Mouse (Mus musculus) embryonic fibroblast, embryonic 13.5 days (primary cell): ENCODE results near the gene Osbpl10.

Experiments
- CTCF ChIP-seq: IDR thresholded peaks from 2 replicates; pipeline ENCODE4 v1.5.1; 2011; ENCODE audit warnings: mild to moderate bottlenecking, control low read depth, low read length, moderate library complexity, borderline replicate concordance; ENCODE audit not compliant: insufficient read depth
- POLR2A ChIP-seq: IDR thresholded peaks from 2 replicates; pipeline ENCODE4 v1.6.1; 2011; ENCODE audit warnings: low read depth, mild to moderate bottlenecking, control low read depth, low read length, moderate library complexity

DNA sequence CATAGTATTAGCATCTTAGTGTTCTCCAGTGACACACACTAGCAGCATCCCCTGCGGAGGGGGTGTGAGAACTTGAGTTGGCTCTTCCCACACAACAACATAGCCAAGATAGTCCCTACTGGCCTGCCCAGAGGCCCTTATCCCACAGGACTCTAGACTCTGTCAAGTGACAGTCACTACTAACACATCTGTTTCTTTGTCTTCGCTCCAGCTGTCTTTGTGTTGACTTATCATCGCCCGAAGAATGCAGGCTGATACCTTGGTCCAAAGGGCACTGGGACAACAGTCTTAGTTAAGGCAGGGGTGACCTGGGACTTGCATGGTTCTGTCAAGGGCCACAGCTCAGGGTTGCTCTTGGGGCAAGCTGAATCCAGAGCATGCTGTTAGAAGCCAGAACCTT is 16.9 kb downstream of the Osbpl10 start:
- no peak for TF ChIP-seq POLR2A
- TF ChIP-seq CTCF, result no peak
